Mouse (Mus musculus): Measurements from ENCODE around the gene Stxbp4.

GRCm38 (mm10) chr11:90663052-90663451 lies 25.2 kb upstream of the Stxbp4 start:
- no peak for TF ChIP-seq CTCF (IDR thresholded peaks at IDR 0.05; ENCODE audit: control insufficient read depth, insufficient read depth, low read length)
- TF ChIP-seq POLR2A (IDR thresholded peaks at IDR 0.05; ENCODE audit: borderline replicate concordance, control insufficient read depth, low read depth, low read length), result no peak
